Mouse (Mus musculus): ENCODE measurements around the gene Slc16a10. TPM values are rescaled to one million over a fixed set of nuclear protein-coding genes. Genes with fewer than 3 reads are reported as not detected.
A peak's percentile ranks its signal among the peaks of the same experiment; 100 is the strongest.

The Slc16a10 gene
- 5.6 and 7.8 TPM in 2 replicates for polyA plus RNA-seq (2012; rRNA removed)
- polyA plus RNA-seq (2014; fragmentation: Nextera tagmentation; extraction: Ambion mirVana), result 8.7 and 9.6 TPM in 2 replicates

DNA sequence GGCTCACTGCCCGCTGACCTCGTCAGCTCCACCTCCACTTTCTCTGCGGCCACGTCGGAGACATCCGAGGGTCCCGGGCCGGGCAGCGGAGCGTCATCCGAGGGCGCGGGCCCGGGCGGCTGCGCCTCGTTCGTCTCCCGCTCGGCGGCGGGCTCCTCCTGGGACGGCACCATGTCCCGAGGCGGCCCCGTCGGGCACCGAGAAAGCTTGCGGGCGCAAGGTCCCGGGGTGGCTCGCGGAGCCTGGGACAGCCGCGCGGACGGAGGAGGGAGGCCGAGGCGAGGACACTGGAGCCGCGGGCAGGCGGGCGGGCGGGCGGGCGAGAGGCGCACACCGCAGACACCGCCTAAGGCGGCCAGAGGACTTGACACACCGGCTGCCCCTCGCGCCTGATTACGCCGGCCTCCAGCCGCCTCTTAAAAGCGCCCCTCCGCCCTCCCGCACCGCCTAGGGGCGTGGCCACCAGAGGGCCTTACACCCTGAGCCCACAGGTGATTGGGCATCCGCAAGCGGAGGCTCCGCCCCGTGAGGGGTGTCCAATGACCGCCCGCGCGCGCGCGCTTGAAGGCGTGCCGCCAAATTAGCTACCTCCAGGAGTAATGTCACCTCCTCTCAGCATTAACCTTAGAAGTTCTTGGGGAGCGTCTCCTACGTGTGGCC, at the start of gene Slc16a10:
TSS of gene Slc16a10 (minus strand) at position 395 of the 660 bp plus-strand sequence.
- H3K4me3 ChIP-seq (replicated peaks; ENCODE audit: low read length), result peak within 1 kb of the TSS; percentile 68
- peak within 1 kb of the TSS; percentile 79 for H3K9ac ChIP-seq (ENCODE audit: low read depth, low read length, severe bottlenecking)
- H3K36me3 ChIP-seq (ENCODE audit: control insufficient read depth, insufficient read depth, low read length), result no peaks in the 10 kb centered on the region
- H3K4me2 ChIP-seq (replicated peaks; ENCODE audit: low read depth, low read length, severe bottlenecking), result peak within 1 kb of the TSS; percentile 73
- ATAC-seq (ENCODE audit: low FRiP score, low read depth), result peak; percentile 99
- peak; percentile 93 for DNase-seq (ENCODE audit: low spot score)
- H3K4me1 ChIP-seq (ENCODE audit: control insufficient read depth, insufficient read depth, low read length), result peaks cover 3% of the 10 kb centered on the region
- WGBS, result under 1% methylated on average over 45 of the region's 76 CpGs
- 0 out of 2 replicates have a peak, but pooled peaks have one; percentile 52 for TF ChIP-seq POLR2A (IDR thresholded peaks at IDR 0.05; ENCODE audit: borderline replicate concordance, extremely low read depth, insufficient read depth, insufficient read length)
- no peaks in the 10 kb centered on the region for H3K9me3 ChIP-seq (ENCODE audit: control insufficient read depth, low read length)
- no peak within 1 kb of the TSS for H3K27ac ChIP-seq (replicated peaks; ENCODE audit: low read depth, low read length)
- no peaks in the 10 kb centered on the region for H3K27me3 ChIP-seq (ENCODE audit: control insufficient read depth, insufficient read depth, low read length)

- no peak; the same call in 1 of the 2 replicates for ATAC-seq (ENCODE audit: low FRiP score, low read depth)
- TF ChIP-seq POLR2A (IDR thresholded peaks at IDR 0.05; ENCODE audit: borderline replicate concordance, extremely low read depth, insufficient read depth, insufficient read length), result no peak
- Histone ChIP-seq H3K4me3 (replicated peaks; ENCODE audit: low read length) (peak overlapping the region; percentile 36), H3K4me2 (replicated peaks; ENCODE audit: low read depth, low read length, severe bottlenecking) (peak overlapping the region; percentile 68), H3K9ac (ENCODE audit: low read depth, low read length, severe bottlenecking) (peak overlapping the region; percentile 50), H3K9me3 (ENCODE audit: control insufficient read depth, low read length) (no peaks in the 10 kb centered on the region), H3K27ac (replicated peaks; ENCODE audit: low read depth, low read length) (no peak overlapping the region), H3K4me1 (ENCODE audit: control insufficient read depth, insufficient read depth, low read length) (peaks cover 14% of the 10 kb centered on the region), H3K36me3 (ENCODE audit: control insufficient read depth, insufficient read depth, low read length) (no peaks in the 10 kb centered on the region), H3K27me3 (ENCODE audit: control insufficient read depth, insufficient read depth, low read length) (no peaks in the 10 kb centered on the region)
- WGBS, result 10% methylated on average over 22 of the region's 22 CpGs
- DNase-seq (ENCODE audit: low spot score), result no peak
Measured at GRCm38 (mm10) chr10:40191338-40191979, 49.4 kb upstream of the Slc16a10 start.

GRCm38 (mm10) chr10:40190871-40191270, 48.8 kb upstream of the Slc16a10 start:
- Histone ChIP-seq H3K4me3 (replicated peaks; ENCODE audit: low read length) (no peak overlapping the region), H3K9ac (ENCODE audit: low read depth, low read length, severe bottlenecking) (peak overlapping the region; percentile 50; the same call in 1 of the 2 replicates), H3K9me3 (ENCODE audit: control insufficient read depth, low read length) (no peaks in the 10 kb centered on the region), H3K4me2 (replicated peaks; ENCODE audit: low read depth, low read length, severe bottlenecking) (peak overlapping the region; percentile 68), H3K27ac (replicated peaks; ENCODE audit: low read depth, low read length) (no peak overlapping the region), H3K27me3 (ENCODE audit: control insufficient read depth, insufficient read depth, low read length) (no peaks in the 10 kb centered on the region), H3K4me1 (ENCODE audit: control insufficient read depth, insufficient read depth, low read length) (peaks cover 14% of the 10 kb centered on the region), H3K36me3 (ENCODE audit: control insufficient read depth, insufficient read depth, low read length) (no peaks in the 10 kb centered on the region)
- WGBS, result 80% methylated on average over 8 of the region's 8 CpGs
- ATAC-seq (ENCODE audit: low FRiP score, low read depth), result no peak
- no peak for TF ChIP-seq POLR2A (IDR thresholded peaks at IDR 0.05; ENCODE audit: borderline replicate concordance, extremely low read depth, insufficient read depth, insufficient read length)
- DNase-seq (ENCODE audit: low spot score), result no peak

GRCm38 (mm10) chr10:40189689-40190088, 47.6 kb upstream of the Slc16a10 start:
- WGBS, result 84% methylated on average over 2 of the region's 2 CpGs
- H3K4me1 ChIP-seq (ENCODE audit: control insufficient read depth, insufficient read depth, low read length), result peaks cover 14% of the 10 kb centered on the region
- no peak for TF ChIP-seq POLR2A (IDR thresholded peaks at IDR 0.05; ENCODE audit: borderline replicate concordance, extremely low read depth, insufficient read depth, insufficient read length)

GRCm38 (mm10) chr10:40188831-40189230, 46.8 kb upstream of the Slc16a10 start:
- Histone ChIP-seq H3K36me3 (ENCODE audit: control insufficient read depth, insufficient read depth, low read length) (no peaks in the 10 kb centered on the region), H3K4me1 (ENCODE audit: control insufficient read depth, insufficient read depth, low read length) (peaks cover 14% of the 10 kb centered on the region), H3K9me3 (ENCODE audit: control insufficient read depth, low read length) (no peaks in the 10 kb centered on the region), H3K27me3 (ENCODE audit: control insufficient read depth, insufficient read depth, low read length) (no peaks in the 10 kb centered on the region), H3K27ac (replicated peaks; ENCODE audit: low read depth, low read length) (no peak overlapping the region), H3K4me2 (replicated peaks; ENCODE audit: low read depth, low read length, severe bottlenecking) (no peak overlapping the region), H3K9ac (ENCODE audit: low read depth, low read length, severe bottlenecking) (no peak overlapping the region), H3K4me3 (replicated peaks; ENCODE audit: low read length) (no peak overlapping the region)
- no peak for TF ChIP-seq POLR2A (IDR thresholded peaks at IDR 0.05; ENCODE audit: borderline replicate concordance, extremely low read depth, insufficient read depth, insufficient read length)
- DNase-seq (ENCODE audit: low spot score) (no peak), ATAC-seq (ENCODE audit: low FRiP score, low read depth) (no peak)
- 32% methylated on average over 3 of the region's 3 CpGs for WGBS

More at GRCm38 (mm10) chr10:40189689-40190088, 47.6 kb upstream of the Slc16a10 start:
- no peaks in the 10 kb centered on the region for H3K9me3 ChIP-seq (ENCODE audit: control insufficient read depth, low read length)
- DNase-seq (ENCODE audit: low spot score), result no peak
- no peak for ATAC-seq (ENCODE audit: low FRiP score, low read depth)
- no peak overlapping the region for H3K4me2 ChIP-seq (replicated peaks; ENCODE audit: low read depth, low read length, severe bottlenecking)
- H3K36me3 ChIP-seq (ENCODE audit: control insufficient read depth, insufficient read depth, low read length), result no peaks in the 10 kb centered on the region
- H3K9ac ChIP-seq (ENCODE audit: low read depth, low read length, severe bottlenecking), result no peak overlapping the region
- no peak overlapping the region for H3K4me3 ChIP-seq (replicated peaks; ENCODE audit: low read length)
- no peak overlapping the region for H3K27ac ChIP-seq (replicated peaks; ENCODE audit: low read depth, low read length)
- no peaks in the 10 kb centered on the region for H3K27me3 ChIP-seq (ENCODE audit: control insufficient read depth, insufficient read depth, low read length)

All from limb, embryonic 14.5 days (tissue).